Mouse (Mus musculus) cerebellum, adult 11 months (tissue): Measurements from ENCODE around the gene Vangl1.

Experiments
- DNase-seq: peaks from one replicate; pipeline ENCODE4 v3.0.0; 2022

Gene Vangl1

DNA sequence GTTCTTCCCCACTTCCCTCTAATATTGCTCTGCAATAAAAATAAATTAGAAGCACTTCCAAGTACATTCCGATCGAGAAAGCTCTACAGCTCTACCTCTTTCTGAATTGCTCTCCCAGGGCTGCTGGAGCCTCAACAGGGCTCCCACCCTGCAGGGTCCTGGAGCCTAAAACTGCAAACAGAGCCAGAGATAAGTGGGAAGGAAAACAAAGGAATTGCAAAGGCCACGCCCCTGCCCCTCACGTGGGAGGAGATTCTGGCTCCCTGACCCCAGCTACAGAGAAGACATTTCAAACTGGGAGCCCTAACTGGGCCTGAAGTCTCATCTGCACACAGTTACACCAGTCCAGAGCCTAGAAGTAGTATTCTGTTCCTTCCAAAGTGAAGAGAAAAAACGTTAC, 6.7 kb downstream of the Vangl1 start:
- no peak for DNase-seq

DNA sequence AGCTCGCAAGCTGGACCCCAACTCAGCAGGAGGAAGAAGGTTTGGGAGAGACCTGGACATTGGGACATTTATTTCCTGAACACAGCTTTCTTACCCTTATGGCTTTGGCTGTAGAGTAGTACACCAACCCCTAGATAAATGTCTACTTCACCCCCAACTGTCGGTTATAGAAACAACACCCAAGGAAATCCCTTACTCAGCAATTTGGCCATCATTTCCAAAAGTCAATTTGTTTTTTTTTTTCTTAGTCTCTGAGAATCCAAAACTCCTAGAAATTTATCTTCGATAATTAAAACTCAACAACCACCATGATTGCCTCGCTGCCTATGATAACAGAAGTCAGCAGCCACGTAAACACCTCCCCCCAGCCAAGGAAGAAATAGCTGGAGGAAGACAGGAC, 7.3 kb downstream of the Vangl1 start:
- DNase-seq = no peak

DNA sequence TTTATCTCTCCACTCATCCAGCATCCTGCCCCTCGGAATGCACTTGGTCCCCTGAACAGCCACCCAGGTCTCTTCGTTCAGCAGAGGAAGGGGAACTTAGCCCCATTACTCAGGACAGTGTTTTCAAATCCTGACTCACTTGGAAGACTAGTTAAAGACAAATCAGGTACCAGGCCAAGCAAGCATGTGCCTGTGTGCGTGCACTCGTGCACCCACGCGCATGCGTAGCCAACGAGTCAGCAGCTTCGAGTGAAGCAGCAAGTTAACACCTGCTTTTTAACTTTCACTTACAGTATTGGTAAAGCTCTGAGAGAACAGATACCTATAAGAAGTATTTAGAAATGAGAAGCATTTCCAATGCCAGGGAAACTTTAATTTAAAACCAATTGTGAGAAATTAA, 8.3 kb downstream of the Vangl1 start:
- DNase-seq = no peak

DNA sequence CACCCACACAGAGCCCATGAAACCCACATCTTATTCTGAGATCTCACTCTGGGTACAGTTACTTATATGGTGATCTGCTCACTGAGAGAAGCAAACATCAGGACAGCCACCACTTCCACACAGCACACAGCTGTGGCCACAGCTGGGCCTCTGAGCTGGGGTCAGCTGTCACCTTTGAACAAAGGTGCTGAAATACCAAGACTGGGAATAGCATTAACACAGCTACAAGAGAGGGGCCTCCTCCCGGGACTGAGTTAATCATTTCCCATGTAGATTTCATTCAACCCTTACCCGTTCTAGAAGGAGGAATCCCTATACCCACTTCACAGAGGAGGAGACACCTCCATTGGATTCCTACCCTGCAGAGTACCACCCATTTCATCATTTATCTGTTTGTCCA, 8.7 kb downstream of the Vangl1 start:
- no peak for DNase-seq

DNA sequence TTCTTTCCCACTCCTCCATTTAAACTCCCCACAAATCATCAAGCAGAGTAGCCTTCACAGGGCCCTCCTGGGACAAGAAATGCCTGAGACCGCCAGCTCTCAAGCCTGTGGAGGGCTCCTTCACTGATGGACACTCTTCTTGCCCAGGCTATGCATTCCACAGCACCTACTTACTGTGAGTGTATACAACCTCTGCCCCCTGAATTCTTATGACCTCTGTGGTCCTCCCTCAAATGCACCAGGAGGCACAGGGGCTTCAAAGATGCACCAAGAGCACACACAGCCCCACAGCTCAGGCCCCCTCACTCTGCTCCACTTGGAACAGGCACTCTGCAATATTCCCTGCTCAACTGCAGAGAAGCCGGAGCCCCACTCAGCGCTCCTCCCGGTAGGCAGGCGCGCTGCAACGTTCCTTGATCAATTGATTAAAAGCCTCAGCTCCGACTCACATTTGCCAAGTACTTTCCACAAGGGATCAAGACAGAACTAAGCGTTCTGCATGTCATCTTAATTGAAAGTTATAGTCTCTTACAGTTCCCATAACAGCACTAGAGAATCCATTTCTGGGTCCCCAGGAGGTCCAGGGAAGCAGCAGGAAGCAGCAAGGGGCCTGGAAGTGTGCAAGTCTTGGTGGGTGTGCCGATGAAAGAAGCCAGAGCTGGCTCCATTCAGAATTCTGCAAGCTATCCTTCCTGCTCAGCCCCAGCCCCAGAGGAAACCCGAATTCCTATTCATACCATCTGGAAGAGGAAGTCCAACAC, 10.0 kb downstream of the Vangl1 start:
- no peak for DNase-seq

DNA sequence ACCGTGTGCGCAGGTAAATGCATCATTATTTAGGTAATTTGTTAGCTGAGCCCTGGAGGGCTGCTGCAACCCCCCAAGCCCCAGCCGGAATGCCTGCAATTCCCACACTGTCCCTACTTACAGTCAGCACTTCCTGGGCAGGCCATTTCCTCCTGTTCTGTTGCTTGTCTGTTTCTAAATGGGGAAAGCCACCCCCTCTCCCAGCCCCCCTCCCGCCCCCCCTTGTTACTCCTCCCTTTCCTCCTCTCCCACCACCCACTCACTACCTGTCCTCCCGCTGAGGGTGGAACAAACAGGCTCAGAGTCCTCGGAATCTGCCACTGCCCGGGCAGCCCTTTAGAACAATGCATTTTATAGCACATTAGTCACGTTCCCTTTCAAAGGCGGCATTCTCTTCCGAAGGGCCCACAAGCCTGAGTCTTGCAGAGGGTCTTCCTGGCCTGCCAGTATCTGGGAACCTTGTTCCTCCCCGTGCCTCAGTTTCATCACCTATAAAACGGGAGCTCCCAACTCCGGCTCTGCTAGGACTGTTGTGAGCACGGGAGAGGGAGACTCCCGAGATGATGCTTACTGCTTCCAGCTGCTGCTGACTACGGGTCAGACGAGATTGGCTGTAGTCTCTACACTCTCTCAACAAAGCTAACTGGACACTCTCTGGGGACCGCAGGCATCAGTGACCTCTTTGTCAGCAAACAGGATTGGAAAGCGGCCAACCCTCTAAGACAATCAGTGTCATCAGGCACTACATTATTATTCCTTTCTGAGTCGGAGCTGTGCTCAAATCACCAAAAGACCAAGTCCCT, 10.8 kb downstream of the Vangl1 start:
- no peak for DNase-seq

DNA sequence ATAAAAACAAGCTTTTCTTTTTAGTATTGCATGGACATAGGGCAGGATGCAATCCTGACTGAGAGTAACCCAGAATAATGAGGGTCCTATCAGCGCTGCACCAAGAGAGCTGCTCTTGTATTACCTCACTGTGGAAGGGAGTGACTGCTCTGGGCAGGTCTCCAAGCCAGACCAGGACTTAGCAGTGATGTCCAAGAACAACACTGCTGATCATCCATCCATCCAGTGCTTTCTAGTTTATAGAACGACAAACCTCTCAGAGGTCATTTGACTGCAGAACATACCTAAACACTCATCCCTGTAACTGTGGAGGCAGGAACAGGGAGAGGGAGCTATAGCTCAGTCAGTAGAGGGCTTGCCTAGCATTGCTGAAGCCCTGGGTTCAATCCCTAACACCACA, 11.9 kb downstream of the Vangl1 start:
- no peak for DNase-seq

DNA sequence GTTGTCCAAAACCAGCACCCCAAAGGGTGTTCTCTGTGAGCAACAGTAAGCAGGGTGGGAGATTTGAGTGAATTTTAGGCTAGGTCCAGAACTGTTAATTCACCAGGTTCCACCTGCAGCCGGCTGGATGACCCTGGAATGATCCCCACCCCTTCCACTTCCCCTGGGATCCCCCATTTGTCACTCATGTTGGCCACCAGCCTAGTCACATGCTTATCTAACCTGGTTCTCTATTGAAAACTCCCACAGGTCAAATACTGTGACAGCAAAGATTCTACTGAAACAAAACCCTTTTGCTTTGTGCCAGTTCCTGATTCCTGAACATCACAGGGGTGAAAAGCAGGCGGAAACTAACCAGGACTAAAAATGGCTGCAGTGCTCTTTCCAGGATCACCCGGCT, 12.9 kb downstream of the Vangl1 start:
- no peak for DNase-seq

DNA sequence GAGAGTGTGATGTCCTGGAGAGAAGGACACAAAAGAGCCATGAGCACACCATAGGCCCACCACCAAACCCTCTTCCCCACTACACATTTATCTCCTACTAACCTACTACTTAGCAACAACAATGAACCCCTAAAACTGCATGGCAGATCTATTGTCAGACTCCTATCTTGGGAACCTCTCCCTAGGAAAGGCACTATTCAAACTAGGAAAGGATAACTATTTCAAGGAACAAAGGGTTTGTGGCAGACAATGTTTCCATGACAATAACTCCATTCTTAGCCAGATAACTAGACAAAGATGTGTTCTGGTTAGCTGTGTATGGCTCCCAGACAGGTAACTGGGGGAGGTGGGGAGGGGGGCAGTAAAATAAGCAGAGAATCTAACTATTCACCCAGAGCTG, 13.9 kb downstream of the Vangl1 start:
- no peak for DNase-seq

DNA sequence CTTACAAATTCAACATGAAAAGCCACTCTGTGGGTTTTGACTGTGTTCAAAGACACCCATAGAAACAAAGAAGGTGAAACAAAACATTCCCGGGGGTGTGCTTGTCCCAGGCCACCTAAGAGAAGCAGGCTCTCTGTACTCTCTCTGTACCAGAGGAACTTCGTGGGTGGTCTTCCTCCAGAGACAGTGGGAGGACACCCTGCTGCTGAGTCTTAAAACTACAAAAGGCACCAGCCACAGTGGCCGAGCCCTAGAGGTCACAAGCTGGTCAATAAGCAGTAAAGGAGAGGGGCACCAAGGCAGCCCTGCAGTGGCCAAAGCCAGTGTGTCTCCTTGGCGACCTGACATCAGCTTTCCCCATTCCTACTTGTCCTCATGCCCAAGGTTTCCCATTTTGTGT, 14.5 kb downstream of the Vangl1 start:
- no peak for DNase-seq

DNA sequence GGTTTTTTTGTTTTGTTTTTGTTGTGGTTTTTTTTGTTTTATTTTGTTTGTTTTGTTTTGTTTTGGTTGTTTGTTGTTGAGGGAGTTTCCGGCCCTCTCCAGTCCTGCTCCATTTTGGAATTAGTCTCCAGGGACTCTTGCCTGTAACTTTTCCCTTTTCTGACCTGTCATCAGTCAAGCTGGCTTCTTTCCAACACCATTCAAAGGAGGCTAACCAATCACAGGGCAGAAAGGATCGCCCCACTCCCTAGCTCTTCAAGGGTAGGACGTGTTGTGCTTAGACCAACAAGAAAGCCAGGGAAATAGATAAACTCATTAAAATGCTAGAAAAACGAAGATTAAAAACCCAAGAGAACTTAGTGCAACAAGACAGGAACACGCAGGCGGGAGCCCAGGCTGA, 15.5 kb downstream of the Vangl1 start:
- DNase-seq = no peak

DNA sequence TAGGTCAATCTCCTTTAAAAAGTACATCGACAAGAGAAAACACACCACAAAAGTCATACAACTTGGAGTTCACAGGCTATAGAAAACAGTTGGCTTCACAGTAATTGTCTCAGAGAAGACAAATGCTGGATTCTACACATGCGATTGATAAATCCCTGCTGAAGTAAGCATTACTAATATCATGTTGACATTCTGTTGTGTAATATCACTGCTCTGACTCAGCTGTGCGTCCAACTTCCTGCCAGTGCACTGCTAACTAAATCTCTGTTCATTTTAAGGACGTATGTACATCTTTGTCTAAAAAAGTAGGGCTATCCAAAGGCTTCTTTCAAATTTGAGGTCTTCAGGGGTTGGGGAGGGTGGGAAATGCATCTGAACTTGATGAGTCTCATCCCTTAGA, 17.1 kb downstream of the Vangl1 start:
- no peak for DNase-seq

DNA sequence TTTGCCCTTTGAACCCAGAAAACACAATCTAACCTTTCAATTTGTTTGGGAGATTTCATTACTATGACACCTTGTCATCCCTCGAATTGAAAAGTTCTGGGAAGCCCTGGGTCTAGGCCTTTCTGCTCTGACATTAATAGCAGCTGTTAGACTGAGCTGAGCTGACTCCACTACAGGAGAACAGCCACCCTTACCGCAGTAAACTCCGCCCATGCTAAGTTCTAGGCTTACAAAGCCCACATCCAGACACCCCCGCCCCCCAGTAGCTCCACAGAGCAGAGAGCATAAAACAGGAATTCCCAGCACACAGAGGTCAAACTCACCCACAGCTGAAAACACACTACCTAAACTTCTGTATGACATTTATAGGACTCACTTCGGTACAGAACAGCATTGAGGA, 19.8 kb downstream of the Vangl1 start:
- DNase-seq = no peak

DNA sequence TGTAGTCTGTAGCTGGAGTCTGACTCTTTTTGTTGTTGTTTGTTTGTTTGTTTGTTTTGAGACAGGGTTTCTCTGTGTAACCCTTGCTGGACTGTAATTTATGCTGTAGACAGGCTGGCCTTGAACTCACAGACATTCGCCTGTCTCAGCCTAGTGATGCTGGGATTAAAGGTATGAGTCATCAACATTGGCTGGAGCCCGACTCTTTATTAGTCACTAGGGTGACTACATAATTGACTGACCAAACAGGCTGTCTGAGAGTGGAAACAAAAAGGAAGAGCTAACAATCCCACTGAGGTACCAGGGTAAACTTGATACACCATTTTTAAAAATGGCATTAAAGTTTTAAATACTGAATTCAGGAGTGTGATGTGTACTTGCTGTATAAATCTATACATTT, 21.9 kb downstream of the Vangl1 start:
- no peak for DNase-seq

DNA sequence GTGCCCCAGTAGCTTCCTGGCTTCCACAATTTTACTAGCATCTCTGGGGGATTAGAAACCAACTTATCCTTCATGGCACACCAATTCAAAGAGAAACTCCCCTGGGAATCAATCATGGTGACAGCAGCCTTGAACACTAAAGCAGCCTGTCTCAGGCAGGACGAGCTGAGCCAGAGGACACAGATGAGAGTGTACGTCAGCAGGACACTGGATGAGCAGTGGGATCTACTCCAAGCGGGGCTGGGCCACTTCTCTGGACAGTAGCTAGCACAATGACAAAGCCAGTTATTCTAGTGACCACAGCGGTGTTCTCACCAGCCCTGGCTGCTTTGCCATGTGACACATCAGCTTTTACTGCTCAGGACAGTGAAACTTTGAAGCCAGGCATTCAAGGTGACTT, 23.3 kb downstream of the Vangl1 start:
- no peak for DNase-seq

DNA sequence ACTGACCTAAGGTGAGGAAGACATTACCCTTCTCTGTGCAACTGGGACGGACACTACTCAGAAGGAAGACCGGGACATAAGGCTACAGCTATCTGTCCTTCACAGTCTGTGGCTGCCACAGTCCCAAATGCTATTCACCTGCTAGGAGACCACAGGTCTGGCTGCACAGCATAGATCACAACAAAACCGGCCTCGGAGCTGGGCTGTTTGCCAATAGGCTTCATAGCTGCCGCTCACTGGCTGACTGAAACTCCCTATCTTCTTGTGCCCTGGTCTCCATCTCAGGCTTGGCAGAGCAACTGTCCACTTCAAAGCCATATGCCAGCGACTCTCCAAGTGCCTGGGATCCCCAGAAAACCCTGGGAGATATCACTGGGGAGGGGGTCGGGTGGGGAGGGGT, 23.7 kb downstream of the Vangl1 start:
- DNase-seq = no peak

DNA sequence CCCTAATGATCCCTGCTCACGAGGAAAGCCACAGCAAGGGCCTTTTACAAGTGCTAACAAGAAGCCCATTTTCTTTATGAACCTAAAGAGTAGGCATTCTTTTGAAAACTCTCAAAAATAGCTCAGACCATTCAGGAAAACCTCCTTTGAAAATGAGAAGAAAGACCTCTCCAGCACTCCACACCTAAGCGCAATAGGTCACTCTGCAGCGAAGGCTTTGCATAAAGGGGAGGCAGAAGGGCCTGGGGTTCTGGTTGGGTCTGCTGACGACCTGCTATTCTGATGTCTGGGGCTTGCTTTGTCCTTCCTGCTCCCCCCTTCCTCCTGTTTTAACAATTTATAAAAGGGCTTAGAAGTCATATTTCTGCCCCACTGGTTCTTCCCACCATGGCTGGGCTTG, 24.6 kb downstream of the Vangl1 start:
- no peak for DNase-seq

DNA sequence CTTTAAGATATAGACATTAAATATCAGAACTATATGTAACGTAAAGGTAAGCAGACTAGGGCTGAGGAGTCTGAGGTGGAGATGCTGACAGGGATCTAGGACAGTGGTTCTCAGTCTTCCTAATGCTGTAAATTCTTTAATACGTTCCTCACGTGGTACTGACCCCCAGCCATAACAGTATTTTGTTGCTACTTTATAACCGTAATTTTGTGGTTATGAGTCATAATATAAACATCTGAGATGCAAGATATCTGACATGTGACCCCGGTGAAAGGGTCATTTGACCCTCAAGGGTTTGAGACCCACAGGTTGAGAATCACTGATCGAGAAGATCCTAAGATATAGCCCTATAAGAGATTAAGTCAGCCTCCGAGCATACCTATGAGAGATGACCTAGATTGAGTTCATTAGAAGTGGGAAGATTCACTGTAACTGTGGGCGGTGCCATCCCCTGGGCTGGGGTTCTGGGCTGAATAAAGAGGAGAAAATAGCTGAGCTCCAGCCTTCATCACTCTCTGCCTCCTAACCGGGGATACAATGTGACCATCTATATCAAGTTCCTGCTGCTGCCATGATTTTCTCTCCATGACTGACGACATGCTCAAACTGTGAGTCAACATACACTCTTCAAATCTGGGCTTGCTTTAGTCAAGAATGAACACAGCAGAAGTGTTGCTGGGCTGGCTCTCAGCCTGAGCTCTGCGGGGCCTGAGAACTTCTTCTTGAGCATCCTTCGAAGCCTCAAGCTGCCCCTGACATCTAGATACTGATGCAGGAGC, 26.5 kb downstream of the Vangl1 start:
- no peak for DNase-seq

DNA sequence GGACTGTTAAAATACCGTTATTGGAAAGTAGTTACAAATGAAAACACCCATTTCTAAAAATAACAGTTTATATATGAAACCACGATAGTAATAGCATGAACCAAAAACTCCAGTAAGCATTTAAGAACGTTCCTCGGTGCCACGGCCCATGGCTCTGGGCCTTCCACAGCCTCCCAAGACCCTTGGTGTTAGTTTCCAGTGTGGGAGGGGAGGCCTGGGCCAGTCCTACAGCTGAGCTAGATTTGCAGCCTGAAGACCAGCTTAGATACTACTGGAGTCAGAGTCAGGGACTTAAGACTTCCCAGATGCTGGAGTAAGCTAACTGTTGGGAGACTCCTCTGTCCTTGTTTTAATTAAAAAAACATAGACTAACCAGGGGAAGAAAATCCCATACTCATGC, 28.4 kb downstream of the Vangl1 start:
- DNase-seq = no peak

DNA sequence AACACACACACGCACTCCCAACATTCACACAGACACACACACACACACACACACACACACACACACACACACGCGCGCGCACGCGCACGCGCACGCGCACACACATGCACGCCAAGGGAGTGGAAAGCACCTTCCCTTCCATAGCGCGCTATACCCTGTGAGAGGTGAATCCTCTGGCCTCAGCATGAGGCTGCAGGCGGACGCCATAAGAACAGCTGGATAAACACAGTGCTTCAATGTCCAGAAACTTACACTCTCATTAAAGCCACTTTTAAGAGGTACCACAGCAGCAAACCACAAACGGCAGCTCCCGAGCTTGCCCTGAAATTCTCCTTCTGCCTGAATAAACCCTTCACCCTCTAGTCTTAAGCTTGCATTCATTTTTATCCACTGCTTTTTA, 28.8 kb downstream of the Vangl1 start:
- DNase-seq = no peak

DNA sequence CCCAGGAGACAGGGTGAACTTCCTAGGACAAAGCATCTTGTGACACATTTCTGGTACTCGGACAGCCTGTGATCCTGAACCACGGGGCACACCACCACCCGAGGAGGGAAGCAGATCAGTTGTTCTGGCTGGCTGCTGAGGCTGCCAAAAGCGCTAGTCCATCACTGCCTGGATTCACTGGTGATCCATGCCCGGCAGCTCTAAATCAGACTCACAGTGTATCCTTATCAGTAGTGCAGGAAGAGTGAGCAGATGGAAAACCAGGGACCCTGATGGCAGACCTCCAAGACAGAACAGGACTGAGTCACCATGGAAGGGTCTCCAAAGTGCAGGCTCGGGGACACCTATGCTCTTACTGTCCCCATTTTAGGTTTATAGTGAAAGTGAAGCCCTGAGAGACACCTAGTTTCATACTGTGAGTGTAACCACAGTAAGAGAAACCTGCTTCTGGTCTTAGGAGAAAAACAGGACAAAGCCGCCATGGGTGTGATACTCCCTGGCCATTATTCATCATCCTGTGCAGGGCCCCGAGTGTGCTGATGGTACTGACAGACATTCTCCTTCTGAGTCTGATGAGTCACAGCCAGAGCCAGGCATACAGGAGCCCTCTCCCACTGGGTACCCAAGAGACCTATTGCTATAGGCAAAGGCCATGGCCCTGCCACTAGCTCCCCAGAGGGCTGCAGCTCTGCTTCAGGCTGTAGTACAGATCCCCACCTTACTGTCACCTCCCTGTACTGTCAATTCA, 30.2 kb downstream of the Vangl1 start:
- no peak for DNase-seq

DNA sequence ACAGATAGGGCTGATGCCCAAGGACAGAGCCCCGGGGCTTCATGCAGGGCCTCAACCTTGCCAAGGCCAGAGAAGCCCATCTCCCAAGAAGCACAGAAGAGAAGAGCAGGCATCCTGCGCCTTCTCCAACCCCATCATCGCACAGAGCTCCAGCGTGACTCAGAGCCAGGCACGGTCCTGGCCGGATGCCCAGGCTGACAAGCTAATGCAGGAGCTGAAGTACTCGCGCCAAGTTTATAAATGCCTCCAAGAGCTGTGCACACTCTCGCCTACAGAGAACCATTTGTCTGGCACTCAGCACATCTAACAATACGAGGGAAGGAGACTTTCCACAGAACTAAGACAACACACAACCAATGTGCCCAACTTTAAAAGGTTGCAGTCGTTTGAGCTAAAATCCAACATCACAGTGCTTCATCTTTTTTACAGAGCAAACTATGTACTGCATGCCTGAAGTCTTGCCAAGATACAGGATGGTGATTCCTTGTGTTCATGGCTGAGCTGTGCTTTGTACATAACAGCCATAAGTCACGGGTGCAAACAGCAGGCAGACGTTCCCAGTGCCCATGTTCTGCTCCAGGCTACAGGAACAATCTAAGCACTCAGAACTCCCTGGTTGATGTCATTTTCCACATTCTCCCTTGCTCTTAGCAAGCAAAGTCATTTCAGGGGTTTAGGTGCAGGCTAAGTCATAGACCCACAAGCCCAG, 35.1 kb downstream of the Vangl1 start:
- peak; percentile 80 for DNase-seq
